Mouse (Mus musculus) hindbrain, embryonic 15.5 days (tissue): ENCODE data around the gene Cacnb2. TPM values are rescaled to one million over a fixed set of nuclear protein-coding genes. Genes with fewer than 3 reads are reported as not detected.
"Not testable (repeated sequence)": the region's sequence is repeated elsewhere in the genome, so short reads cannot be mapped to it uniquely, and the experiment has no call there.

ENCODE experiments used
- ATAC-seq: fragments of 200-750 bp; cut with Nextera tagmentation; 2 replicates; pipeline ENCODE4 v1.8.0; 2017; ENCODE audit warnings: low read depth, moderate number of reproducible peaks, moderate TSS enrichment; ENCODE audit not compliant: low FRiP score
- H3K27ac ChIP-seq: fragments of 300-500 bp; sonication (generic); replicated peaks from 2 replicates; pipeline ENCODE4 v1.5.1; 2015; ENCODE audit warnings: mild to moderate bottlenecking, inconsistent platforms
- H3K27me3 ChIP-seq: fragments of 300-500 bp; sonication (generic); 2 replicates; pipeline ENCODE4 v1.6.1; 2015; ENCODE audit warnings: control low read depth, inconsistent platforms
- H3K36me3 ChIP-seq: fragments of 300-500 bp; sonication (generic); 2 replicates; pipeline ENCODE4 v1.6.1; 2015; ENCODE audit warnings: control low read depth, inconsistent platforms
- H3K4me1 ChIP-seq: fragments of 300-500 bp; sonication (generic); replicated peaks from 2 replicates; pipeline ENCODE4 v1.6.1; 2015; ENCODE audit warnings: control low read depth, inconsistent platforms
- H3K4me2 ChIP-seq: fragments of 300-500 bp; sonication (generic); 2 replicates; pipeline ENCODE4 v1.6.1; 2015; ENCODE audit warnings: moderate library complexity, mild to moderate bottlenecking, inconsistent platforms
- H3K4me3 ChIP-seq: fragments of 300-500 bp; sonication (generic); 2 replicates; pipeline ENCODE4 v1.5.1; 2015; ENCODE audit warnings: mild to moderate bottlenecking, inconsistent platforms
- H3K9ac ChIP-seq: fragments of 300-500 bp; sonication (generic); 2 replicates; pipeline ENCODE4 v1.6.1; 2015; ENCODE audit warnings: inconsistent platforms
- H3K9me3 ChIP-seq: fragments of 300-500 bp; sonication (generic); 2 replicates; pipeline ENCODE4 v1.6.1; 2016; ENCODE audit warnings: control low read depth, inconsistent platforms
- WGBS: fragments of 180-500 bp; shearing (Covaris S2); methylation state at CpG from one replicate; pipeline ENCODE4 v1.1.7; 2015; 5-methylcytosine and 5-hydroxymethylcytosine counted together
- polyA plus RNA-seq: library from polyadenylated mRNA; unstranded; fragments of >200 nt; fragmentation: Nextera tagmentation; extraction: Ambion mirVana; gene quantifications from 2 replicates; pipeline ENCODE4 v1.2.1, GENCODE M21; 2015

Cacnb2 gene
- polyA plus RNA-seq, 1 experiment from 2014 or later = 7.5 TPM

DNA sequence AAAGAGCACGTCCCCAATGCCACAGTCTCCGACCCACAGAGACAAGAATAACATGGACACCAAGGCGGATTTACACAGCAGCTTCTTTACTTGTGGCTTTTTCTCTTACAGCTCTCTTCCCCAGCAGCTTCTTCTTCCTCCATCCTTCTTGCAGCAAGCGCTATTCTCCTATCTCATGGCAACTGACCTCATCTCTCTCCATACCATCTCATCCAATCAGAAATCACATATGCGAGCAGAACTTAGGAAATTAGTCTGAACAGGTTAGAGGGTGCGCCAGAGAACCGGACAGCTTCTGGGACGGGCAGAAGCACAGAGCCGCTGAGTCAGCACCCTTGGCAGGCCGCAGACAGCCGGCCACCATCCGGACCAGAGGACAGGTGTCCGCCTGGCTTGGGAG is 123.7 kb downstream of the Cacnb2 start:
- WGBS = 96% methylated on average over 13 of the region's 13 CpGs
- not testable (repeated sequence) for H3K9ac ChIP-seq, H3K36me3 ChIP-seq, H3K9me3 ChIP-seq, ATAC-seq, H3K4me2 ChIP-seq, H3K4me3 ChIP-seq, H3K27ac ChIP-seq, H3K27me3 ChIP-seq, H3K4me1 ChIP-seq

DNA sequence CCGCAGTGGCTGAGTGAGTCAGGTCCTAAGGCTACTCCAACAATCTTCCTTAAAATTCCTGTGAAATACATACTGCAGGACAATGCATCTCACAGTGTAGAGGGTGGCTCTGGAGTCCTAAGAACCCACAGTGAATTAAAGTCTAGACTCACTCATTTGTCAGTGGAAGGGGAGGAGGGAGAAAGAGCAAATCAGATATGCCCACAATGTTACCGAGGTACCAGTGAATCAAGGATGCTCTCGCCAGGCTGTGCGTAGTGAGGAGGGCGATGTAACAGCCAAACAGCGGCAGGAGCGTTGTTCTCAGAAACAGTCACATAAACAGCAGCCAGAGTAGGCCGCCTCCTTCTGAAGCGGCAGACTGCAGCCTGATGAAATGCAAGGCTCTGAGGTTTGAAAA is 136.0 kb downstream of the Cacnb2 start:
- ATAC-seq = peak; percentile 78
- Histone ChIP-seq H3K4me3 (peak overlapping the region; percentile 31), H3K36me3 (no peaks in the 10 kb centered on the region), H3K9me3 (no peaks in the 10 kb centered on the region), H3K4me1 (peaks cover 23% of the 10 kb centered on the region), H3K27me3 (no peaks in the 10 kb centered on the region), H3K27ac (peak overlapping the region; percentile 78), H3K4me2 (peak overlapping the region; percentile 51), H3K9ac (peak overlapping the region; percentile 35; the same call in 1 of the 2 replicates)
- 21% methylated on average over 9 of the region's 9 CpGs for WGBS

DNA sequence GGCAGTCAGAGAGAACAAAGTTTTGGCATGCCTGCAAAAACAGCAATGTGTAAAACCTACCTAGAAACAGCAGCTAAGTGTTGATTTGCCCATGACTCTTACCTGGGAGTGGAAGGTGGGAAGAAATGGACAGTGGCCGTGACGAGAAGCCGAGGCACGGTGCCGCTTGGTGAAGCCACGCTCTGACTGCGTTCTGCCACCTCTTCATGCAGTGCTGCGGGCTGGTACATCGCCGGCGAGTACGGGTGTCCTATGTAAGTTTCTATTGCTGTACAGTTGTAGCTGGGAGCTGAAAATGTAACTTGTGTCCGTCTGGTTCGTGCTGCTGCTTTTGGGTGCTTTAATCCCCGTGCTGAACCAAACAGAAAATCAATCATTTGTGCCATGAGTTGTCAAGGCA is 136.6 kb downstream of the Cacnb2 start:
- H3K27me3 ChIP-seq = no peaks in the 10 kb centered on the region
- ATAC-seq = peak; percentile 48; the same call in 1 of the 2 replicates
- WGBS = 64% methylated on average over 15 of the region's 15 CpGs
- peak overlapping the region; percentile 35; the same call in 1 of the 2 replicates for H3K9ac ChIP-seq
- peaks cover 23% of the 10 kb centered on the region for H3K4me1 ChIP-seq
- peak overlapping the region; percentile 31 for H3K4me3 ChIP-seq
- H3K27ac ChIP-seq = peak overlapping the region; percentile 78
- H3K36me3 ChIP-seq = no peaks in the 10 kb centered on the region
- peak overlapping the region; percentile 51 for H3K4me2 ChIP-seq
- no peaks in the 10 kb centered on the region for H3K9me3 ChIP-seq

DNA sequence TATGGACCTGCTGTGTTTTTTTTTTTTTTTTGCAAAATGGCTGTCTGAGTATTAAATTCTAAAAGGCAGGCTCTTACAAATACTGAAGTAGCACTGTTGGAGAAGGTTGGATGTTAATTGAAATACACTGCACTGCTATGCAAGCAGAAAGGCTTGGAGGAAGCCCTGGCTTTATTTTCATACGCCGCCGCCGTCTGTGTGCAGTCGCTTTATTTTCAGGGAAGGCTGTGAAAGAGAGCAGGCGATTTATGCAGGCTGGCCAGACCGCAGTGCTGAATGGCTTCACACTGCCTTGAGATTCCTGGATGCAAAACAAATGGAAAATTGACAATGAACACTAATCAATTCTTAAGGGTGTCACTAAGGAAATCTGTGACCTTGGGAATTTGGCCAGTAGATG is 137.5 kb downstream of the Cacnb2 start:
- Histone ChIP-seq H3K4me1 (peaks cover 23% of the 10 kb centered on the region), H3K4me3 (peak overlapping the region; percentile 31), H3K4me2 (peak overlapping the region; percentile 51), H3K9me3 (no peaks in the 10 kb centered on the region), H3K36me3 (no peaks in the 10 kb centered on the region), H3K27ac (peak overlapping the region; percentile 78), H3K9ac (peak overlapping the region; percentile 33), H3K27me3 (no peaks in the 10 kb centered on the region)
- peak; percentile 79; the same call in 1 of the 2 replicates for ATAC-seq
- WGBS = 9% methylated on average over 7 of the region's 7 CpGs

DNA sequence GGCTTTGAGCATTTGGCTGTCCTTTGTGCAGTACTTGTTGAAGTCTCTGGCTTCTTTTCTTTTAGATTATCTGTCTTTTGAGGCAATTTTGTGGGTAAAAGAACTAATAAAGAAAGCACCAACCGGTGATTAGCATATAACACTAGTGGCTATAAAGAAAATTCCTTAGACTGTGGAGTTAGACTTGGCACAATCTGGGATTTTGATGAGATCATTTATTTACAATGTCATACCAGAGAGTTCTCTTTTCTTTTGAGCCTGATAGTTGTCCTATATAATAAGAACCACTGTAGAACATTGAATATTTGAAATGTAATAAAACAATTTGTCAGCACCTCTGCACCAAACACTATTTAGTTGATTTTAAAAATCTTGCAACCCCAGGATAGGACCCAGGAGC is 141.9 kb downstream of the Cacnb2 start:
- Histone ChIP-seq H3K9ac (no peak overlapping the region), H3K36me3 (no peaks in the 10 kb centered on the region), H3K4me3 (no peak overlapping the region), H3K9me3 (no peaks in the 10 kb centered on the region), H3K27me3 (no peaks in the 10 kb centered on the region), H3K27ac (no peak overlapping the region), H3K4me2 (no peak overlapping the region), H3K4me1 (0 out of 2 replicates have a peak, but pooled peaks cover 6% of the 10 kb centered on the region)
- WGBS = 78% methylated on average over 1 of the region's 1 CpGs
- ATAC-seq = no peak

DNA sequence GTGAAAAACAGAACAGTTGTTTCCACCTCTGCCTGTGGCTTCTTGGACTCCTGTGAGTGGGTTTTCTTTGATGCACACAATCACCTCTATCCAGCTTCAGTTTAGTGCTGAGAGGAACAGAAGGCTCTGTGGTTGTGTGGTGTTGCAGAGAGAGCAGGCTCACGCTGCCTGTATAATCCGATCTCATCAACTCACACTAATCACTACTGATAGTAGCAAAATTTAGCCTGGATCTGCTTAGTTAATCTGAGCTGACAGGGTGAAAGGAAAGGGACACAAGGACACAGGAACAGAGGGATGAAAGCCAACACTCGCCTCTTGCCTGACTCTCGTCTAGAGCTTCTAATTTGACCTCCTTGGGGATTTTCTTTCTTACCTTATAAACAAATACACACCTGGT is 160.0 kb downstream of the Cacnb2 start:
- Histone ChIP-seq H3K36me3 (no peaks in the 10 kb centered on the region), H3K4me3 (no peak overlapping the region), H3K27me3 (no peaks in the 10 kb centered on the region), H3K9ac (no peak overlapping the region), H3K9me3 (no peaks in the 10 kb centered on the region), H3K4me1 (no peaks in the 10 kb centered on the region), H3K27ac (no peak overlapping the region; the same call in 1 of the 2 replicates), H3K4me2 (no peak overlapping the region)
- ATAC-seq = no peak
- 61% methylated on average over 4 of the region's 4 CpGs for WGBS

DNA sequence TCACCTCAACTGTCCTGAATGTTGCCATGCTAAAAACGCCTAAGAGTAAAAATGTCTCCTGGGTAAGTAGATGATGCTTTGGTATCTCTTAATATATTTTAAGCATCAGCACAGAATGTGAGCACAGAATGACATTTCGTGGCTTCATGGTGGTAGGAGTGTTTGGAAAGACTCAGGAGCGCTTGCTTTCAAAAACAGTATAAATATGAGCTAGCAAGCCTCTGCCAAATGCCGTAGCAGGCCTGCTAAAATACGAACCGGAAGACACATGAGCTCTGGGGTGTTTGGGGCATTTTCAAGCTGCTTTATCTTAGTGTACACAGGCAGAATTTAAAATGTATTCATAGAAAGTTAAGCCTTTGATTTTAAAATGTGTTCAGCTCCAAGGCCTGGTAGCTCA is 161.0 kb downstream of the Cacnb2 start:
- no peak for ATAC-seq
- Histone ChIP-seq H3K9me3 (no peaks in the 10 kb centered on the region), H3K27me3 (no peaks in the 10 kb centered on the region), H3K4me2 (no peak overlapping the region), H3K27ac (no peak overlapping the region), H3K9ac (no peak overlapping the region), H3K4me1 (no peaks in the 10 kb centered on the region), H3K4me3 (no peak overlapping the region), H3K36me3 (no peaks in the 10 kb centered on the region)
- WGBS = 87% methylated on average over 6 of the region's 6 CpGs

DNA sequence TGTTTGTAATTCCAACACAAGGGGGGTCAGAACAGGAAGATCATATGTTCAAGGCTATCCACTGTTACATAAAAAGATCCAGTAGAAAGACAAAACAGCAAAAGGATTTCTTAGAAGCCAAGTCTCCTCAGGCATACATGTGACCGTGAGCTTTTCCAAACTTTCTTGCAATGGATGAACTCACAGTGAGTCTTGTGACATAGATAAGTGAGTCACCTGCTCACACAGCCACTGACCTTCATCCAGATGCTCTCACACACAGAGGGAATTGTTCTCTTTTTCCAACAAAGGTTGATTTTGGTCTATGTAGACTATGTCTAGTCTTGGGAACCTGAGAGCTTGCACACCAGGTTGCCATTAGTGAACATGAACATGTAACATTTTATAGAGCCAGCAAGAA is 166.6 kb downstream of the Cacnb2 start:
- Histone ChIP-seq H3K36me3 (no peaks in the 10 kb centered on the region), H3K4me3 (no peak overlapping the region), H3K27ac (no peak overlapping the region), H3K9me3 (no peaks in the 10 kb centered on the region), H3K27me3 (no peaks in the 10 kb centered on the region), H3K4me1 (no peaks in the 10 kb centered on the region), H3K9ac (no peak overlapping the region), H3K4me2 (no peak overlapping the region)
- 95% methylated on average over 1 of the region's 1 CpGs for WGBS
- ATAC-seq = no peak

DNA sequence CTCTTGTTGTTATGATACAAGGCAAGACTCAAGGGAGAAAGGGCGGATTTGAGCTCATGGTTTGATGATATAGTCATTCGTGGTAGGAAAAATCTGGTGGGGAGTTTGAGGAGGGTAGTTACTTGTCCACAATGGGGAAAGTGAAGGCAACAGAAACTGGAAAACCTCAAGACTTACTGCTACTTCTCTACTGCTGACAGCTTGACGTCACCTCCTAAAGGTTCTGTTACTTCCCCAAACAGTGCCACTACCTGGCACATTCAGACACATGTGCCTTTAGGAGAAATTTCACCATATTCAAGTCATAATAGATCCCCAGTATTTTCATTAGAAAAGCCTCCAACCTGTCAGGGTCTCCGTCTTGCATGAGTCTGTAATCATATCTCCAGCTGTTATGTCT is 167.7 kb downstream of the Cacnb2 start:
- H3K4me1 ChIP-seq = no peaks in the 10 kb centered on the region
- H3K4me3 ChIP-seq = no peak overlapping the region
- no peaks in the 10 kb centered on the region for H3K27me3 ChIP-seq
- no peak overlapping the region for H3K9ac ChIP-seq
- no peak overlapping the region for H3K4me2 ChIP-seq
- no peaks in the 10 kb centered on the region for H3K9me3 ChIP-seq
- ATAC-seq = no peak
- 87% methylated on average over 4 of the region's 4 CpGs for WGBS
- no peak overlapping the region for H3K27ac ChIP-seq
- H3K36me3 ChIP-seq = no peaks in the 10 kb centered on the region

DNA sequence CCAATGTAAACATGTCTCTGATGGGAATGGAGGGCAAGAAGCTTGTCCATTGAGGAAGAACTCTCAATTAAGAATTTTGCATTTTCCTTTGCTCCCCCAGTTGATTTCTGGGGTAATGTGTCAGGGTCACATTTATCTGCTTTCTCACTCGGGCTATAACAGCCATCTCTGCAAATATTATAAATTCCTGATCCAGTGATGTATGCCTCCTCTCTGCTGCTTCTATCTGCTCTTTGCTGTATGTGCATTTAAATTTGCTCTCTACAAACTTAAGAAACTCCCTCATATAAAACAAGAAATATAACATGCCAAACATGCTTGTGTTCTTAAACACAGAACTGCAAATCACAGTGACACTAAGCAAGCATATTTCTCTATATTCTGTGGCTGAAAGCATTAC is 171.5 kb downstream of the Cacnb2 start:
- ATAC-seq = no peak
- Histone ChIP-seq H3K9ac (no peak overlapping the region), H3K27me3 (no peaks in the 10 kb centered on the region), H3K9me3 (no peaks in the 10 kb centered on the region), H3K4me1 (no peaks in the 10 kb centered on the region), H3K36me3 (no peaks in the 10 kb centered on the region), H3K27ac (peak overlapping the region; percentile 50), H3K4me3 (no peak overlapping the region), H3K4me2 (no peak overlapping the region)
- 70% methylated on average over 1 of the region's 1 CpGs for WGBS

DNA sequence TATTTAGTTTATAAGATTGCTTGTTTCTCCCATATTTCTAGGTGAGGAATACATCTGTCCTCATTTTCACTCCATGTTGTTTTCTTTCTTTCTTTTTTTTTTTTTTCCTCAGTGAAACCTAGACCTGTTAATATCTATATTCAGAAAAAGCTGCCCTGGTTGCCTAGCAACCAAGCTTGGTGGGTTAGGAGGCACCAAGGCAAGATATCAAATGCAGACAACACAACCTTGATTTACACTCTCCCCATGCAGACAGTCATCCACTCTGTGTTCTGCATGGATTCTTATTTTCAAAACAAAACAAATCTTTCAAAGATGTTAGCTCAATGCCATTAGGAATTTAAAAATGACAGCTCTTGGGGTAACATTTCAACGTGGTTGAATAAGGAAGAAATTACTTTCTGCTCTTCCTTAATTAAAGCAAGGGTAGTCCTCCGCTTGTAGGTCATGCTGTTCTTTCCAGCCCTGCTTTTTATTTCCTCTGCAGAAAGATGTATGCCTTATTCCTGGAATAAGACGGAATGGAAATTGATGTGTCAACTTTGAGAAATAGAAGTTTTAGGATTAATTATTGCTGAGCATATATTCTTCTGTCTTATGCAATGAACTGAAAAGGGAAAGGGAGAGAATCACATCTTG is 172.1 kb downstream of the Cacnb2 start:
- no peaks in the 10 kb centered on the region for H3K36me3 ChIP-seq
- H3K4me1 ChIP-seq = no peaks in the 10 kb centered on the region
- ATAC-seq = peak; percentile 91
- no peaks in the 10 kb centered on the region for H3K9me3 ChIP-seq
- peak overlapping the region; percentile 50 for H3K27ac ChIP-seq
- WGBS = 55% methylated on average over 3 of the region's 3 CpGs
- no peak overlapping the region for H3K9ac ChIP-seq
- no peak overlapping the region for H3K4me3 ChIP-seq
- H3K4me2 ChIP-seq = no peak overlapping the region
- no peaks in the 10 kb centered on the region for H3K27me3 ChIP-seq

DNA sequence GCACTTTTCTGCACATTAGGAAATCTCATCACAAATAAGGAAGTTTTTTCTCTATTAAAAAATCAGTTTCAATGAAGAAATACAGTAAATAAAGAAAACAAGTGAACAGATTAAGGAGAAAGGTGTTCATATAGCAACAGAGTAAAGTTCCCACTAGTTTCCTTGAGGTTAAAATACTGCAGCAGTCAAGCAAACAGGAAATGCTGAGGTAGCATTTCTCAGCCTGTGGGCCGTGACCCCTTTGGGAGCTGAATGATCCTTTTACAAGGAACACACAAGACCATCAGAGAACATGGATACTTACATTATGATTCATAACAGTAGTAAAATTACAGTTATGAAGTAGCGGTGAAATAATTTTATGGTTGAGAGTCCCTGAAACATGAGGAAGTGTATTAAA is 185.1 kb downstream of the Cacnb2 start:
- Histone ChIP-seq H3K27ac (no peak overlapping the region), H3K9ac (no peak overlapping the region), H3K9me3 (no peaks in the 10 kb centered on the region), H3K4me1 (no peaks in the 10 kb centered on the region), H3K4me3 (no peak overlapping the region), H3K27me3 (no peaks in the 10 kb centered on the region), H3K36me3 (no peaks in the 10 kb centered on the region), H3K4me2 (no peak overlapping the region)
- 88% methylated on average over 2 of the region's 2 CpGs for WGBS
- no peak for ATAC-seq

DNA sequence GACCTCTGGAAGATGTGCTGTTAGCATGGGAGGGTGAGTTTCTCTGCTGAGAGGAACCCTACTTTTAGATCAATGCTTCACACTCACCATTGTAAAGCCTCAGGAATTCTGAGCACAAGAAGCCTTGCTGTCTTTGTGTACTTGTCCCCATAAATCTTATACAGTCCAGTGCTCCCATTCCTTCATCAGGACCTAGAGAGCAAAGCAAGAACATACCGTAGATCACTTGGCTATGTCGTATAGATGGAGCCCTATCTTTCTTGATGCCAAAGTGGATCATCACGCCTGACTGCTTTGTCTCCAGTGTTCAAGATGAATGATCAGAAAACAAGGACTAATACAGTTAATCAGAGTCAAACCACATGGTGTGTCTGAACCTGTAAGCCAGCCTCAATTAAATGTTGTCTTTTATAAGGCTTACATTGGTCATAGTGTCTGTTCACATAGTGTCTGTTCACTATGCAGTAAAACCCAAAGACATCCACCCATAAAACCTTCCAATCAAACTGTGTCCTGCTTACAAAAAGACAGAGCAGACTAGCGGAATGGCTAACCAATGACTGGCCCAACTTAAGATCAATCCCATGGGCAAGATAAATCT is 198.7 kb downstream of the Cacnb2 start:
- ATAC-seq = no peak
- Histone ChIP-seq H3K4me1 (no peaks in the 10 kb centered on the region), H3K9ac (no peak overlapping the region)

More for the DNA sequence above, 198.7 kb downstream of the Cacnb2 start:
- no peaks in the 10 kb centered on the region for H3K27me3 ChIP-seq
- no peak overlapping the region for H3K4me2 ChIP-seq
- H3K36me3 ChIP-seq = no peaks in the 10 kb centered on the region
- H3K4me3 ChIP-seq = no peak overlapping the region
- no peaks in the 10 kb centered on the region for H3K9me3 ChIP-seq
- WGBS = 63% methylated on average over 4 of the region's 4 CpGs
- no peak overlapping the region for H3K27ac ChIP-seq
